Mouse (Mus musculus): ENCODE data around the gene Efcab3.

- TF ChIP-seq POLR2A (IDR thresholded peaks at IDR 0.05; ENCODE audit: control insufficient read depth in 1 of 2, insufficient read depth in 1 of 2, low read depth in 1 of 2, low read length in 2 of 2, poor library complexity in 1 of 2) (no peak), CHD2 (IDR thresholded peaks at IDR 0.05; ENCODE audit: low read length) (no peak), CTCF (IDR thresholded peaks at IDR 0.05 in 2 of 3, conservative IDR thresholded peaks at IDR 0.05 in 1 of 3; ENCODE audit: control insufficient read depth in 1 of 3, insufficient read depth in 1 of 3, low read depth in 2 of 3, low read length in 3 of 3, poor library complexity in 1 of 3, severe bottlenecking in 1 of 3) (no peak), GATA1 (IDR thresholded peaks at IDR 0.05; ENCODE audit: low read depth, low read length) (no peak), ZMIZ1 (IDR thresholded peaks at IDR 0.05; ENCODE audit: low read depth, low read length) (no peak), MAX (IDR thresholded peaks at IDR 0.05; ENCODE audit: low read length) (no peak), E2F4 (IDR thresholded peaks at IDR 0.05; ENCODE audit: borderline replicate concordance, low read depth, low read length) (no peak), MAZ (IDR thresholded peaks at IDR 0.05; ENCODE audit: low read depth, low read length) (no peak), POLR2AphosphoS5 (IDR thresholded peaks at IDR 0.05; ENCODE audit: borderline replicate concordance, low read depth, low read length) (no peak), USF1 (IDR thresholded peaks at IDR 0.05; ENCODE audit: low read depth, low read length) (no peak)
These were observed 86.4 kb downstream of the Efcab3 start for GRCm38 (mm10) chr11:105149766-105150165.
